In the genomic region with DNA sequence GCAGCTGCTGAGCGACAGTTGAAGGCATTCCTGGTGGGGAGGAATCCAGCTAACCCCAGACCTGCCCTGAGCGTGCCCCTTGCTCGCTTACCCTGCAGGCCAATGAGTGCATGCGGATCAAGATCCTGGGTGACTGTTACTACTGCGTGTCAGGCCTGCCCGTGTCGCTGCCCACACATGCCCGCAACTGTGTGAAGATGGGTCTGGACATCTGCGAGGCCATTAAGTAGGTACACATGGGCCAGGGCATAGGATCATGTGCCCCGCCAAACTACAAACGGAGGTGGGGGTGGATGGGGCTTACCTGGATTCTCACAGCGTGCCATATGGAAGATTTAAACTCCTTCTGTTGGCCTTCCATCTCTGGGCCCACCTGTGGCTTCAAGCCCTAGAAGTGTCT, we compare ENCODE assay signal across 13 mouse cellular contexts.
"Had no signal": no experiment of that assay in that cellular context is flagged by ENCODE, and none has a peak within 500 bp of the region (broad histone marks: within the 10 kb centered on the region; RNA-seq: fewer than 3 reads in every experiment).

No protein-coding gene starts in this region.

- ATAC-seq: liver, embryonic 12.5 days; midbrain, embryonic 15.5 days had no signal

- H3K9ac ChIP-seq: limb, embryonic 15.5 days; liver, embryonic 12.5 days; lung, embryonic 15.5 days; midbrain, embryonic 15.5 days; neural tube, embryonic 13.5 days had no signal

- H3K9me3 ChIP-seq: limb, embryonic 15.5 days; liver, embryonic 12.5 days; lung, embryonic 15.5 days; megakaryocyte, embryonic 14.5 days; midbrain, embryonic 15.5 days; neural tube, embryonic 13.5 days had no signal

- H3K4me3 ChIP-seq: limb, embryonic 15.5 days; liver, embryonic 12.5 days; lung, embryonic 15.5 days; megakaryocyte, embryonic 14.5 days; midbrain, embryonic 15.5 days; neural tube, embryonic 13.5 days had no signal

- H3K4me1 ChIP-seq: liver, embryonic 12.5 days had no signal

- DNase-seq: kidney, adult 2 months; layer of hippocampus, adult 9-11 months; left cerebral cortex, postnatal 4 days; lung, postnatal 14 days had no signal

- H3K27me3 ChIP-seq: limb, embryonic 15.5 days; liver, embryonic 12.5 days; lung, embryonic 15.5 days; megakaryocyte, embryonic 14.5 days; midbrain, embryonic 15.5 days; neural tube, embryonic 13.5 days had no signal

- H3K4me2 ChIP-seq: limb, embryonic 15.5 days; liver, embryonic 12.5 days; lung, embryonic 15.5 days; midbrain, embryonic 11.5 days; midbrain, embryonic 15.5 days; neural tube, embryonic 13.5 days had no signal

- H3K27ac ChIP-seq: limb, embryonic 15.5 days; liver, embryonic 12.5 days; lung, embryonic 15.5 days; macrophage; midbrain, embryonic 15.5 days; neural tube, embryonic 13.5 days; stomach, postnatal 0 days had no signal

- H3K36me3 ChIP-seq: limb, embryonic 15.5 days; lung, embryonic 15.5 days; midbrain, embryonic 15.5 days; neural tube, embryonic 13.5 days had no signal
